Mouse (Mus musculus) adrenal gland, adult (tissue): ENCODE measurements at regions not wholly inside any gene's neighbourhood (a gene's known extent, or its start where the extent isn't known, plus 50 kb on each side); places are given as distances from the start of the nearest gene placed in this dataset.

ENCODE experiments used
- DNase-seq, 2 experiments: peaks; one replicate each; pipeline ENCODE4 v3.0.0; 2022 to 2023; ENCODE audit warnings: low spot score in 1 of 2; ENCODE audit not compliant: inconsistent age in 2 of 2

DNA sequence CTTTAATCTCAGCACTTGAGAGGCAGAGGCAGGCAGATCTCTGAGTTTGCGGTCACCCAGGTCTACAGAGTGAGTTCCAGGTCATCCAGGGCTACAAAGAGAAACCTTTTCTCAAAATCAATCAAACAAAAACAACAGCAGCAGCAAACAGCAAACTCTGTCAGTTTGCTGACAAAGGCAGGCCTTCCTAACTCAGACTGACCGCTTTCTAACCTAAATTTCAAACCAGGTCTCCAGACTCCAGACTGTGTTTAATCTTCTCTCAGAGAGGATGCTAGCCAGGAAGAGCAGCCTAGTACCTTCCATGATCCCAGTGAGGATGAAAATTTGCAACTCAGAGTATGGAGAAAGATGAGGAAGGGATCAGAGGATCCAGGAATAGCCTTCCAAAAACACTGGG is 185.7 kb upstream of the Cpeb2 start:
- no peak for DNase-seq

DNA sequence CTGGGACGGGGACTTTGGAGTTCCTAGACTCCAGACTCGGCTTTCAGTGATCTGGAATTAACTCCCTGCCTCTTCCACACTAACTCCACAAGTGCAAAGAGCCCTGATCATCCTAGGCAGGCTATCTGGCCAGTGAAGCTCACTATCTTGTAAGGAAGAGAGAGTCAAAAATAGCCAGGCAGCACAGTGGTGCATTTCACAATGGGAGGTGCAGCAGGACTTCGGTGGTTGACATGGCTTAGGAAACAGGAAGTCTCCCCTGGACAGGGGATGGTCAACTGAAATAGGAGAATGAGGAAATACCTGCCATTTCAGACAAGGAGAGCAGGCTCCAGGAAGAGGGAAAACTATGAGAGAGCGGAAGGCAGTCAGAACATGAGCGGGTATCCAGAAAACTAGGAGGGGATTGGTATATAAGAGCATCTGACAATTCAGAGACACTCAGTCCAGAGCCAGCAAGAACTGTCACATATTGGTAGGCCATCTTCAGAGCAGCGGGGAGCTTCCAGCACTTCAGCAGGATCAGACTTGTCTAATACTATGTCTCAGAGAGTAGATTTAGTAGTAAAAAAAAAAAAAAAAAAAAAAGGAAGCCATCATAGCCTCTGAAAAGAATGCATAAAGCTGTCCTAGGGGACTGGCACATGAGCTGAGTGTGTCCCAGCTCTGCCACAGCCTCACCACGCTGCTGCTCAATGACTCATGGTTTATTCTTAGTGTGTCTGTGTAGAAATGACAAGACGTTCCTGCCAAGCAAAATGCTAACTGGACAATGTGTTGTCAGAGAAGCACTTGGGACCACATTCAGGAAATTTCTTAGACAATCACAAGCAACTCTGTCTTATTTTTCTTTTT is 184.5 kb upstream of the Cpeb2 start:
- peak; percentile 56 to 72 for DNase-seq

DNA sequence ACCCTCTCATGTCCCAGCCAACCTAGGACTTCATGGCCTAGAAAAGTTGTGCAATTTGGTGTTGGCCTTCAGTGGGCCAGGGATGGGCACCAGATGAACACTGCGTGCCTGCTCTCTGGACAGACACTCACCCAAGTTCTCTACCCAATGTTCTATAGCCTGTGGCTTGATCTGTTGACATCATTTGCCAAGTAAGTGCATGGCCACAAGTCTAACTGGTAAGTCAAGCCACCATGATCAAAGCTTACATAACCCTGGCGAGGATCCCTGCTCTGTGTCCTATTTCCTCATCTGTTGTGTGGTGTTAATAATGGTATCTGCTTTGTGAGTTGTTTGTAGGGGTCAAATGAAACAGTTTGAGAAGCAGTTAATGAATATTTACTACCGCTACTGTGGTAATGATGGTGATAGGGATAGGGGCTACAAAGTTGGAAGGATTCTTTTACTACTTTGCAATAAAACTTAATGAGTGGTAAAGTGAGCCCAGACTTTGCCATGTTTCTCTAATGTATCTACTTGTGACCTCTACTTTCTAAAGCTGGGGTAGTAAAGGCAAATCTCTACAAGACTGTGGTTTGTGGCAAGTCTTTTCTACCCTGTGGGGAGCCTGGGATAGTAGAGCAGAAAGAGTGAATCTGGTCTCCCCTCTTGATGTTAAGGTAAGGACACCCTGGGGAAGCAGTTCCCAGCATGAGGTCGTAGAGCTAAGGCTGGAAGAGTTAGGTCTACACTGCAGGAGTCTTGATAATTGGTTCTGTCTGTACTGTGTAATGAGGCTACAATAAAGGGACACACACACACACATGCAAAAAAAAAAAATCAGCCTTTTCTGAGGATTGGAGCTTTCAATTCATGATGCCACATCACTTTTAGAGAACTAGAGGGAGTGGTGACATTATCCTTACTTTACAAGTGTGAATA is 183.3 kb upstream of the Cpeb2 start:
- peak in 1 of 2 experiments; percentile 42 for DNase-seq

DNA sequence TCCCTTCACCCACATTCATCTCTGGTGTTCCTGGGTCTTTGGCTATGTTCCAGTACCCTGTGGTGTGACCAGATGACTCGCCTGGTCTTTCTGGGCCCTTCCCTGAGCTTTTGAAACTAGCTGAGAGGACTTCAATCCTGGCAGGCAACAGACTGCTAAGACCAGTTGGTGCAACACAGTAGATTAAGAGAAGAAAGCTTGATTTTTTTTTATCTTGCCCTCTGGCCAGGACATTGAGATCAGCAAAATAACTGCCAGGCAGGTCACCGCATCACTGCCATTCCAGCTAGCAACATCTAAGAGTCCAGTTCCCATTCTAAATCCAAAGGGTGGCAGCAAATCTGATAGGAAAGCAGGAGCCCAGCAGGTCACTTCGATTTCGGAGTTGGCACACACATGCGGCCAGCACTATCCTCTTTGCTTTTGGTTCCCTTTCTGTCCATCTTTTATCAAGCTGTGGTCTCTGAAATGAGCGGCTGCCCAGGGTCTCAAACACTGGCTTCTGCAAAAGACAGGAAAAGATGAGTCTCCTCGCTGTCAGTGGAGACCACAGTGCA is 181.9 kb upstream of the Cpeb2 start:
- DNase-seq = peak in 1 of 2 experiments; percentile 33

DNA sequence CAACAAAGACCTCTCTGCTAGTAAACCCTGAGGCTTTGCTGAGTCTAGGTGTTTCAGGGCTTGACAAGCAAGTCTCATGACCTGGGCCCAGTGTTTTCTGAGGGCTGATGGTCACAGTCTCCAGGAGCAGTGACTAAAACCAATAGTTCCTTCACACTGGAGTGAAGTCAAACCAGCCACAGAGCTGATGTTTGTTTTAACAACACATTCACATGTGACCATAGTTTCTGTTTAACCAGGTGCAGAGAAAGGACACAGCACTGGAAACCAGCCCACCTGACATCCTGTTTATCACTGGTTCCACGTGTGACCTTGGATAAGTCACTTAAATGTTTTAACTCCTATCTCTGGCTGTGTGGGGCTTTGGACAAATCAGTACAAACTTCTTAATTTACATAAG is 180.3 kb upstream of the Cpeb2 start:
- no peak for DNase-seq

DNA sequence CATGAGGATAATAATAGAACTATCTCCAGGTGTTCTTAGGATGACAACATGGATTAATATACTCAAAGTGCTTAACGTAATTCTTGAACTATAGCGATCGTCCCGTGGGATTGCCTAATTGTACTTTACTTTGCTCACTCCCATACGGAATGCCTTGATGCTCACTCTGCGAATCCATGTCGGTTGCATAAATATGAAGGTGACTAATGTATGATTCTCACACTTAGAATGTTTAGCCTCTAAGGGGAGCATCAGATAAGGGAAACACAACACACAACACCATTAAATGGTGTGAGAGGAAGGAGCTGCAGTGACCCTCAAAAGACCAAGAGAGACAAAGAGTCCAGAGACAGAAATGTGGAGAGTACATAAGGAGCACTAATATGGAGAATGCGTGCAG is 178.4 kb upstream of the Cpeb2 start:
- peak in 1 of 2 experiments; percentile 12 for DNase-seq

DNA sequence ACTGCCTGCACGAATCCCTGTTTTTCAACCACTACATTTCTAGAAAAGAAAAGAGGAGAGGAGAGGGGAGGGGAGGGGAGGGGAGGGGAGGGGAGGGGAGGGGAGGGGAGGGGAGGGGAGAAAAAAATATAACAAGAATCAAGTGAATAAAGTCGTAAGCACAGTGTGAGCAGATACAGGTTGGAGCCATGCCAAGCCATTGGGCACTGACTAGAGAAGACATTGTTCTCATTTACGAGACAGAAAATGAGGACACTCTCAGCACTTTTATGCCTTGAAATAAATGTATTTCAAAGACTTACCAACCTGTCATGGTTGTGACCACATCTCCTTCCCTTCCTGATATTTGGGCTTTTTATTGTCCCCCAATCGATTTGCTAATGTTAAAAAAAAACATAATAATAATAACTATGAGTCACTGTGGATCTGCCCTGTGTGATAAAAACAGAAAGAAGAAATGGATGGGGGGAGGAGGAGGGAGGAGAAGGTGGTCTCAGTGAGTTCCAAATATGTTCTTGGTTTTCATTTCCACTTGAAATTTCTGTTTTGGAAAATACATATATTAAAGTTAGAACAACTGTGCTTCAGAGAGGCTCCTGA is 177.8 kb upstream of the Cpeb2 start:
- DNase-seq = peak in 1 of 2 experiments; percentile 14

DNA sequence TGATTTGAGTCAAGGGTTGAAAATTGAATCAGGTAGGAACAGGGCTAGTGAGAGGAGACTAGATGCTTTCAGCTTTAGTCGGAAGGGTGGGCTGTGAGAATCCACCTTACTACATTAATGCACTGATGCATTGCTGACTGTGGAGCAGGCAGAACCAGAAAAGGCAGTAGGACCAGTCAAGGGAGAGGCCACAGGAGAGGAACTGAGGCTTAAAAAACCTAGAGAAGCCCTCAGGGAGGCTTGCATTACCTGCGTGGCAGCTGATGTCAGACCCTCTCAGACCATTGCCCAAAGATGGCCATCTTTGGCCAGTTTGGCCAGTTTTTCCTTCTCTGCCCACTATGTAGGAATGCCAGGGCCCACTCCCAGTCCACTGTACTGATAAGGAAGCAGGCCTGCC is 176.5 kb upstream of the Cpeb2 start:
- DNase-seq = no peak

DNA sequence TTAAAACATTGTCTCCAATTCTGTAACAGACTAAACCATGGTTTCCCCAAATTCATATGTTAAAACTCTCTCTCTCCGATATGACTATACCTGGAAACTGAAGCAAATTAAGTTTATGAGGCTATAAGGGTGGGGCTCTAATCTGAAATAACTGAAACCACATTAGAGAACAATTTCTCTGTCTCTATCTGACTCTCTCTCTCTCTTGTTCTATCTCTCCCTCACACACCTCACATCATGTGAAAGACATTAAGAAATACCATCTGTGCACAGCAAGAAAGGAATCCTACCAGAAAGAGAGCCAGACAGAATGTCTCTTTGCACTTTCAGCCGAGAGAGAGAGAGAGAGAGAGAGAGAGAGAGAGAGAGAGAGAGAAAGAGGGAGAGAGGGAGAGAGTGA is 171.7 kb upstream of the Cpeb2 start:
- no peak for DNase-seq

DNA sequence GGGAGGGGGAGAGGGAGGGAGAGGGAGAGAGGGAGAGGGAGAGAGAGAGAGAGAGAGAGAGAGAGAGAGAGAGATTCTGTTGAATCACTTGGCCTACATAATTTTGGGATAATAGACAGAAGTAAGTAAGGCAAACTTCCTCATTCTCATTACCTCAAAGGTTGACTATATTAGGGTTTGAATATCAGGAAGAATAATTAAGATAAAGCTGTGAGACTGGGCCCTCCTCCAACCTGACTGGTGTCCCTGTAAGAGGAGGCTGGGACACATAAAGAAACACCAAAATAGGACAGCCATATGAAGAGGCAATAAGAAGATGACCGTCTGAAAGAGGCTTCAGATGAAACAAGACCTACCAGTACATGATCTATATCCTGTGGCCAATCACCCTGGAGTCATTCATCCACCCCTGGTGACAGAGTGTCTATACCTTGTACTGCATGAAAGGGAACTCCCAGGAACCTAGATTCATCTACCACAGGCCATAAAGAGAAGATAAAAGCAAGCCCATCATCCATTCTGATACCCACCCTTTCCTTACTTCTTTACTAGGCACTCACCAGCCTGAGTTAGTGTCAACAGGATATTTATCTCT is 171.1 kb upstream of the Cpeb2 start:
- peak in 1 of 2 experiments; percentile 10 for DNase-seq

DNA sequence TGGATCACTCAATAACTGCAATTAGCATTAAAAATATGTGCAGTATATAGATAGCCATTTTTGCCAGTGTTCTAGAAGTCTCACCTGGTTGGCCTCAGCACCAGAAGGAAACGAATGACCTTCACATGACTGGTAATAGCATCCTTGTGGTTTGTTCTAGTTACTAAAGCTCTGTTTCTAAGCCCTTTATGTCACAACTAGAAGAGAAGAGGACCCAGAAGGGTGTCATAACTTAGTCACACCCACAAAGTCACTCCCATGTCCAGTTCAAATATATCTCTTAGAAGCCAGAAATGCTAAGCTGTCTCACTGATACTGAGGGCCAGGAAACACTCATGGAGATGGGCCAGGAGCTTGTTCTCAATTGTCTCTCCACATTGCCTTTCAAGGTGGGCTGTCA is 170.5 kb upstream of the Cpeb2 start:
- DNase-seq = peak in 1 of 2 experiments; percentile 12

DNA sequence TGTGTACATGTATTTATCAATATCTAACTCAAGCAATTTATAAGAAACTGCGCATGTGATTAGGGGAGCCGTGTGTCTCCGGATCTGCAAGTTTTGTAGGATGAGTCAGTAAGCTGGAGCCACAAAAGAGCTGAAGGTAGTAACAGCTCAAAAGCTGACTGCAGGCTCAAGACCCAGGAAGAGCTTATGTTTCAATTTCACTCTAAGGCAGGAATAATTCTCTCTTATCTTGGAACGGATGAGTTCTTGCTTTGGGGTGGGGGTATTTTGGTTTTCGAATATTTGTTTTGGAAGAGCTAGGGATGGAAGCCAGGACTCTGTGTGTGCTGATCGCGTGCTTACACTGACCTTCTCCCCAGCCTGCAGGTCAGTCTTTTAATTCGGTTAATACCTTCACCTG is 169.6 kb upstream of the Cpeb2 start:
- no peak for DNase-seq

DNA sequence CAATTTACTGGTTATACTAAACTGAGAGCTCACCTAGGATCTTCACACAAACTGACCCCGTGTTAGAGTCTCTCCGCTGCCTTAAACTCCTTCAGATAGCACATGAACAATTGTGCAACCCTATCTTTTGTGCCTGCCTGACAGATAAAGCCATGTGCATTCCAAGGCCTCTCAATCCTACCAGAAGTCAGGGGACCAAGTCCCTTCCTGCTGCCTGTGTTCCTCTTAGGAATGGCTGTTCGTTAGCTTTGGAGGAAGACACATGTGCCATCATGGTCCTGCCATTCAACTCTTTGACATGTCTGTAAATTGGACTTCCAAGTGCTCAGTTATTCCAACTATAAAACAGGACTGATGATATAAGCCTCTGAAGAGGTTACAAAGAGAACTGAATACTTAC is 161.4 kb upstream of the Cpeb2 start:
- DNase-seq = peak in 1 of 2 experiments; percentile 14

DNA sequence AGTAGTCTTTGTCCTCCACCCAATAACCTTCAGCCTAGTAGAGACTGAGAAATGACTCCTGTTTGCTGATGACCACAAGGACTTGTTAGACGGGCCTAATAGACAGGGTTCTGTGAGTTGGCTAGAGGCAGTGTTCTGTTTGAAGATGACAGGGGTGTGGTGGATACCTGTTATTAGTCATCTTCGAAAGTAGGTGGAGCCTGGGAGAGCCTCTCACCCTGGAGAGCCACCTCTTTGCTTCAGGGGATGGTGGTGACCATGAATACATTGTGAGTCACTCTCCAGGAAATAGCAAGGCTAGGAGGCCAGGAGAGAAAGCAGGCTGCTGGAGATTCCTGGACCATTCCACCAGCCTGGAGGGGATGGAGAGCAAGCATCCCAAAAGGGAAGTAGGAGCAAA is 160.6 kb upstream of the Cpeb2 start:
- DNase-seq = peak in 1 of 2 experiments; percentile 75

DNA sequence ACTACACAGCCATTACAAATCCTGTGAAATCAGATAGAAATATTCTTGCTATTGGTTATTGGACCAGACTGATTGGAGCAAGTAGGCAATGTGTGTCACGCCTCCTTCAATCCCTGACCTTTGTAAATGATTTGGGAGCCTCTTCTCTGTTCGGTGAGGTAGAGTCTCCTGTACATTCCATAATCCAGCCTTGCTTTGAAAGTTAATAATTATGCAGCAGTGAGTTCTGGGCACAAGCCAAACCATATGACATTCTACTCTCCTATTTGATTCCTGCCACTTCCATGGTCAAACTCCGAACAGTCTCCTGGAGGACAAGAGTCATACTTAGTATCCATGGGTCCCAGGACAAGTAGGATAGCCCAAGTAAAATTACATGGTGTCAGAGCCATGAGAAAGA is 158.4 kb upstream of the Cpeb2 start:
- DNase-seq = peak in 1 of 2 experiments; percentile 9

DNA sequence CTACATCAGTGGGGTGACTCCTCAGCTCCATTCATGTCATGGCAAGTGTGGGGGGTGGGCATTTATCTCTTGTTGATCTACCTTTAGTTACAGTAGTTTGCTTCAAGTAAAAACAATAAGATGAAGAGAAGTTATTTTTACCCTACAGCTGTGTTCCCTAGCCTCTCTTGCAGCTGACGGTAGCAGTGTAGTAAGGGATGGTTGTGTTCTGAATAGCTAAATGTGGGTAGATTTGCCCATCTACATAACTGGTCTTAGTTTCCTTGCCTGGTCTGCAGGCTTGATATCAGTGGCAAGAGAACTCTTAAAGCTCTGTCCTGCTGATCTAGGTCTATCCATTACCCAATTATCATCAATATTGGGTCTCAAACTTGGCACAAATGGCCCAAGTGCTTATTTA is 152.7 kb upstream of the Cpeb2 start:
- DNase-seq = peak in 1 of 2 experiments; percentile 11

DNA sequence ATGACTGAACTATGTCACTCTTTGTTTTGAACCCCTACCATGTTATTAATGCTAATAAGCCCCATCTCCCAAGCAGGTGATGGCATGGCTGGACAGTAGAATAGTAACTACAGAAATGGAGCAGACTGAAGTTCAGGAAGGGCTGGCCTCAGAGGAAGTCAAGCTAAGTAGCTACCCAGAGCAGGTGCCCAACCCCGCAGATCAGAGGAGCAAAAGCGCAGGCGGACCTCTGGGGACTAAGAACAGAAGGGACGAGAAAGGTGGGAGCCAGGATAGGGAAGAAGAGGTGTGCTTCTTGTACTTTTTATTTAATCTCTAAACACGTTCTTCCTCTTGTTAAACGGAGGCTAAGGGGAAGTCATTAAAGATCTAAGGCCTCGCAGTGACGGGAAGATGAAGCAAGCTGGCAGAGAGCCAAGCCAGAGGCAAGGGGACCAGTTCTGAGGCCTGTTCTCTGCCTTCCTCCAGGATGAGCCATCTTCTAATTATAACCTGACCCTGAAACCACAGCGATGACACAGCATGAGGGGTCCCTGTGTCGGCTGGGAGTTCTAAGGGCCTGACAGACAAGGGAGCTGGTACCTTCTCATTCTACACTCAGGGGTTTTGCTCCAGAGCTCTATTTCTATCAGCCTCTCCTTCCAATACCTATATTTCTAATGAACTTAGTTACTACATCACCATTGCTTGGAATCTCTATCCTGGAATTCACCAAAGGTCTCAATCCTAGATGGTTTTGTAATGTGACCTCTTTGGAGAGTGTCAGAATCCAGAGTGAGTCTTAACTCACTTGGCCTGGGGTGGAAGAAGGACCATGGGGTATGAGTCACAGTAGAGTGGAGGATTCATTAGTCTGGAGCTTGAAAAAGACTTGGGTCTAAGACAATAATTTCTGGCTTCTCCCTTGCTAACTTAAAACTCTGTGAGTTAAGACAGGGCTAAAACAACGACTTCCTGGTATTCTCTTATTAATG is 151.1 kb upstream of the Cpeb2 start:
- DNase-seq = peak; percentile 21 to 56

DNA sequence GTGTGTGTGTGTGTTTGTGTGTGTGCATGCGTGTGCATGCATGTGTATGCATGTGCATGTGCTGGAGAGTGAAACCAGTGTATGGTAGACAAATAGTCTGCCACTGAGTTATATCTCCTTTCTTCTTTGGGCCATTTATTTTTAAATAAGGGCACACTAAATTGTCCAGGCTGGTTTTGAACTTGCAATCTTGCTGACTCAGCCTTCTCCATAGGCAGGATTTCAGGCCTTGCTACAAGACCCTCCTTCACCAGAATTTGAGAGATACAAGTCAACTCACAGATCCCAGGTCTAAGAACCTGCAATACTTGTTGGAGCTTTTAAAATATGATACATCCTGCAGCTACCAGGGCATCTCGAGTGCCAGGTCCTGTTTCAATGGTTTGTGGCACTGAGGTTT is 145.9 kb upstream of the Cpeb2 start:
- DNase-seq = peak in 1 of 2 experiments; percentile 8

DNA sequence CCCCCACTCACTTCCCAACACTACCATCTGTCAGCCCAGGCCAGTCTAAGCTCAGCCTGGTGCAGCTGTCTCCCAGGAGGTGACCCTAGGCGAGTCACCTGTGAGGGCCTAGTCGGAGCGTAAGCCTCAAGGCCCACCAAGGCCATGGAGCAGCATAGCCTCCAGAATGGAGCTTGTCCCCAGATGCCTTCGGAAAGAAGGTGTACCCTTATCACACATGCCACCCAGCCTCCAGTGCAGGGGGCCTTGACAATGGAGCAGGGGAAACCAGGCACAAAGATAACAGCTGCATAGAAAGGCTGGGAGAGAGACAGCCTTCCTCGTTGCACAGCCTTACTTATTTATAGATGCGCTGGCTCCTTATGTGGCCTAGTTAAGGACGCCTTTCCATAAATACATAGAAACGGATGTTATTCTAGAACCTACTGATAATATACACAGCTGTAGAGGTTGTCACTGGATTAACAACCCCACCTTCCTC is 145.0 kb upstream of the Cpeb2 start:
- peak in 1 of 2 experiments; percentile 25 for DNase-seq
